Mouse (Mus musculus) heart, adult 10 weeks (tissue): Measurements from ENCODE around the gene Eif3a. TPM values are rescaled to one million over a fixed set of nuclear protein-coding genes. Genes with fewer than 3 reads are reported as not detected.

Experiments used
- polyA plus RNA-seq: library from polyadenylated mRNA; stranded (reverse); fragments of 350-450 nt; fragmentation: Illumina TruSeq; extraction: RNeasy Lipid Tissue Mini Kit (QIAGEN cat#74804); gene quantifications from one replicate; pipeline ENCODE4 v1.2.3, GENCODE M21; 2014; ENCODE audit warnings: low read depth, low replicate concordance

Eif3a gene
- polyA plus RNA-seq: 111 TPM

DNA sequence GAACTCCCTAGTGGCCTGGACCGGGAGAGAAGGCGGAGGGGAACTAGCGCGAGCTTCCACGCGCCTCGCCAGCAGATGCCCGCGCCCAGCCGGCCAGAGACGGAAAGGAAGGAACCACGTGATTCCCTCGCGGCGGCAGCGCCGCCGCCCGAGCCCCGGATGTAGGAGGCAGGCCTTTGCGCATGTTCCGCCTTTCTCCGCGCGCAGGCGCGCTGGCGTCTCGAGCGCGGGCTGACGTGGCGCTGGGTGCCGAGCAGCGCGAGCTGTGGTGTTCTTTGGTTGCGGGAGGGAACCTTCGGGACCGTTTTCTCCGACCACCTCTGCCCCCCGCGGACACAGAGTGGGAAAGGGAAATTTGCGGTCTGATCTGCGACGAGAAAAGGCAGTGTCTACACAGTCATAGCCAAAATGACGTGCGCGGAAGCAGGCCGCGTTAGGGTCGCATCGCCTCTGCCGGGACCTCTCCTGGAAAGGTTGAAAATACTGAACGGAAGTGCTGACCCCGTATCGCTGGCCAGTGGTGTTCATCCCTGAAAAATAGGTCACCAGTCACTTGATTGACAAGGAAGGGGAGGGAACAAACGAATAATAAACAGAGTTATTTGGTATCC, at the start of gene Eif3a:
Eif3a (minus strand) TSS at position 108 of the 611 bp plus-strand sequence.

DNA sequence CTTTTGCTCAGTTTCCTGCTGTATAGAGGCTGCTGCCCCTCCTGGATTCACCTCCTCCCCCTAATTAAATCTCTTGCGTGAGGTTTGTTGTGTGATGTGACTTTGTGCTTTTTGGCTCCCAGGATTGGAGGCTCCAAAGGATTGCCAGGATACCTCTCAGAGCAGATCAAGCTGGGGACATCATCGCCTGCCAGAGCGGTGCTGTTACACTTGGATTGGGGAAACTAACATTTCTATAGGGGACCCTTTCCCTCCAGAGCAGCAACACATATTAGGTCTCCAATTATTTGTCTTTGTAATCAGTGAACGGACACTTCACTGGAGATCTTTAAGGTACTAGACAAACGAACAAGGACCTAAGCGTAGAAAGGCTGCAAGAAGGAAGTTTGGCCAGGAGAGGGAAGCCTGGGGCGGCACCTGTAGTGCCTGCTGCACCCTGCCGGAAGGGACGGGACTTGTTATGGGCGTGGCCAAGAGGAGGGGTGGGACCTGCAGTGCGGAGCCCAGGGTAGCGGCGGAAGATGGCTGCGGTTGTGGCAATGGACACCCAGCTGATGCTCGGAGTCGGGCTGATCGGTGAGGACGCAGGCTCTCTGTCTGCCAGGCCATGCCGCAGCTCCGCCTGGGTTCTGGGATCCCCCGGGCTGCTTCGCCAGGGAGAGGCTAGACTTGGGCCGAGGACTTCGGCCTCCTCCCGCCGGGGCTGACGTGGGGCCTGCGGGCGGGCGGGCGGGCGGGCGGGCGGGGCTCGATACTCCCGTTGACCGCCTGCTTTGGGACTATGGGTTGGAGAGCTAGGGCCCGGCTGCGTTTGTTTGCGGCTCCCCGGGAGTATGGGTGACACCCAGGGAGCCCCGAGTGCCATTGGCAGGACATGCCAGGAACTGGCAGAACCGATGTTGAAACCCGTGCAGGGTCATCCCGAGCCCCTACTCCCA, 20.9 kb upstream of the Eif3a start, which contains the start of gene Fam45a:
Fam45a (plus strand) TSS at position 488 of the 938 bp plus-strand sequence.

DNA sequence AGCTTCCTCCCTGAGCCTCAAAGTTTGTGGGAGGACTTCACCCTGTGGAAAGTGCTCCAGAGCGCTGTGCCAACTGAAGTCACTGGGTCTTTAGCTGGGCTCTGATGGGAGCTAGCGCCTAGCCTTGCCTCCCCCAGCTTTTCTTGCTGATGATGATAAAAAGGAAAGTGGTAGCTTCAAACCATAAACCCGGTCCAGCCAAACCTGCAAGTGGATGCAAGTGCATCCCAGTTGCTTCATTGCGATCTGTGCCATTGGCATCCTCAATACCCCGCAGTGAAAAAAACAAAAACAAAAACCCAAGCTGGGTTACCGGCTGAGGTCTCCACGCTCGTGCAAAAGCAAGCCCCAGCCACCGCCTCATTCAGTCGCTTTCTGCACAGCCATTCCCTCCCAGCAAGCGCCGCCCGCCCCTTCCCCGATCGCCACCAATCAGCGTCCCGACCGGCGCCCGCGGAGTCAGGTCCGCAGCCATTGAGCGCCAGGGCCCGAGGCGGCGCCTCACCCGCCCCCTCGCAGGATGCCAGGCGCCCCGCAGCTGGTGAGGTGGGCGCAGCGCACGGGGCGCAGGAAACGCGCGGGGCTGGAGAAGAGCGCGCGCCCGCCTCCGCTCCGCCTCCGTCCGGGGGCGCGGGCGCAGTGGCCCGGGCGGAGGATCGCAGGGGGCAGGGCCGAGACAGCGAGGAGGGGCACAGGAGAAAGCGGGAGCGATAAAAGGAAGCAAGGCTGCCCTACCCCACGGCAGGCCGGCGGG, 34.8 kb downstream of the Eif3a start, which contains the start of gene Nanos1:
Nanos1 (plus strand) TSS at position 550 of the 754 bp plus-strand sequence.

Other genes starting within 250 kb of the Eif3a start
- gene Cacul1, start 209.6 kb downstream of the Eif3a start, polyA plus RNA-seq: 18.2 TPM
- gene Nanos1, start 34.7 kb downstream of the Eif3a start, polyA plus RNA-seq: 0.10 TPM
- gene Fam45a, start 20.9 kb upstream of the Eif3a start, polyA plus RNA-seq: 14.8 TPM
- 10.8 TPM for gene Sfxn4, start 70.8 kb upstream of the Eif3a start, polyA plus RNA-seq
- 411 TPM for gene Prdx3, start 83.9 kb upstream of the Eif3a start, polyA plus RNA-seq
- gene Grk5, start 99.1 kb upstream of the Eif3a start, polyA plus RNA-seq: 23.9 TPM